Mouse (Mus musculus) CH12.LX (cell line): ENCODE measurements around the gene Uggt2. TPM values are rescaled to one million over a fixed set of nuclear protein-coding genes. Genes with fewer than 3 reads are reported as not detected.

Experiments
- DNase-seq: peaks from one replicate; pipeline ENCODE4 v3.0.0-alpha.2; 2013; ENCODE audit errors: extremely low read depth
- H3K27ac ChIP-seq: 2 replicates; pipeline ENCODE4 v1.5.1; 2012; ENCODE audit warnings: low read depth, mild to moderate bottlenecking, control low read depth, moderate library complexity; ENCODE audit not compliant: insufficient read depth
- H3K27me3 ChIP-seq: replicated peaks from 2 replicates; pipeline ENCODE3; 2012; ENCODE audit warnings: inconsistent platforms
- H3K36me3 ChIP-seq, 2 experiments: replicated peaks in 1 of 2; 2 replicates each; pipeline versions ENCODE3 to v1.6.1; 2012; ENCODE audit warnings: inconsistent platforms in 1 of 2, low read length in 1 of 2, mild to moderate bottlenecking in 1 of 2, mixed read lengths in 1 of 2, moderate library complexity in 1 of 2; ENCODE audit not compliant: control insufficient read depth in 1 of 2, insufficient read depth in 1 of 2
- H3K4me1 ChIP-seq, 2 experiments: 2 replicates each; pipeline ENCODE4 v1.6.1; 2012; ENCODE audit warnings: inconsistent platforms in 1 of 2, moderate library complexity in 1 of 2; ENCODE audit not compliant: insufficient read depth in 2 of 2, control insufficient read depth in 1 of 2
- H3K4me2 ChIP-seq: 2 replicates; pipeline ENCODE4 v1.6.1; 2012; ENCODE audit warnings: low read depth, mild to moderate bottlenecking, control low read depth; ENCODE audit not compliant: poor library complexity, insufficient read depth, severe bottlenecking
- H3K4me3 ChIP-seq, 3 experiments: fragments of 150-350 bp in 1 of 3; sonication (generic) in 1 of 3; replicated peaks in 1 of 3; 2 replicates each; pipeline versions ENCODE3 to v1.5.1; 2011 to 2012; ENCODE audit warnings: low read depth in 2 of 3, low read length in 2 of 3, mild to moderate bottlenecking in 2 of 3, moderate library complexity in 2 of 3, control low read depth in 1 of 3, improper control_type of control experiment in 1 of 3, inconsistent platforms in 1 of 3, mixed read lengths in 1 of 3; ENCODE audit not compliant: poor library complexity in 1 of 3
- H3K79me2 ChIP-seq: replicated peaks from 2 replicates; pipeline ENCODE4 v1.6.1; 2012; ENCODE audit warnings: mild to moderate bottlenecking, moderate library complexity; ENCODE audit not compliant: control insufficient read depth, poor library complexity, insufficient read depth, severe bottlenecking; ENCODE audit errors: extremely low read depth
- H3K9ac ChIP-seq: 2 replicates; pipeline ENCODE4 v1.6.1; 2012; ENCODE audit warnings: low read depth, mild to moderate bottlenecking, control low read depth, moderate library complexity; ENCODE audit not compliant: insufficient read depth
- H3K9me3 ChIP-seq: replicated peaks from 2 replicates; pipeline ENCODE3; 2012; ENCODE audit warnings: low read length, inconsistent platforms, mixed read lengths
- BHLHE40 ChIP-seq: IDR thresholded peaks from 2 replicates; pipeline ENCODE4 v1.6.1; 2011; ENCODE audit warnings: mild to moderate bottlenecking, low read depth, low read length, improper control_type of control experiment
- CTCF ChIP-seq, 2 experiments: IDR thresholded peaks in 1 of 2; conservative IDR thresholded peaks in 1 of 2; 2 replicates each; pipeline ENCODE4 v1.5.1; 2011 to 2012; ENCODE audit warnings: low read depth in 2 of 2, low read length in 2 of 2, improper control_type of control experiment in 1 of 2, inconsistent platforms in 1 of 2, mild to moderate bottlenecking in 1 of 2, moderate library complexity in 1 of 2
- EP300 ChIP-seq: IDR thresholded peaks from 2 replicates; pipeline ENCODE4 v1.6.1; 2011; ENCODE audit warnings: low read length, improper control_type of control experiment
- ETS1 ChIP-seq: conservative IDR thresholded peaks from 2 replicates; pipeline ENCODE4 v1.6.1; 2012; ENCODE audit warnings: low read depth, mild to moderate bottlenecking, inconsistent platforms, low read length, improper control_type of control experiment, moderate library complexity
- GABPA ChIP-seq: IDR thresholded peaks from 2 replicates; pipeline ENCODE4 v1.6.1; 2012; ENCODE audit warnings: low read depth, low read length, improper control_type of control experiment, inconsistent platforms; ENCODE audit not compliant: insufficient replicate concordance
- HCFC1 ChIP-seq: IDR thresholded peaks from 2 replicates; pipeline ENCODE4 v1.6.1; 2012; ENCODE audit warnings: low read depth, mild to moderate bottlenecking, inconsistent platforms, low read length, improper control_type of control experiment
- KAT2A ChIP-seq: IDR thresholded peaks from 2 replicates; pipeline ENCODE4 v1.6.1; 2012; ENCODE audit warnings: low read length, improper control_type of control experiment, inconsistent platforms; ENCODE audit not compliant: insufficient replicate concordance
- MAFK ChIP-seq: IDR thresholded peaks from 2 replicates; pipeline ENCODE4 v1.6.1; 2011; ENCODE audit warnings: low read length, improper control_type of control experiment; ENCODE audit not compliant: insufficient replicate concordance
- MAZ ChIP-seq: IDR thresholded peaks from 2 replicates; pipeline ENCODE4 v1.6.1; 2012; ENCODE audit warnings: low read depth, mild to moderate bottlenecking, inconsistent platforms, low read length, improper control_type of control experiment, moderate library complexity
- MXI1 ChIP-seq: IDR thresholded peaks from 2 replicates; pipeline ENCODE4 v1.6.1; 2011; ENCODE audit warnings: mild to moderate bottlenecking, low read depth, low read length, improper control_type of control experiment
- NELFE ChIP-seq: IDR thresholded peaks from 2 replicates; pipeline ENCODE4 v1.6.1; 2011; ENCODE audit warnings: low read depth, low read length, improper control_type of control experiment
- NRF1 ChIP-seq: IDR thresholded peaks from 2 replicates; pipeline ENCODE4 v1.6.1; 2014; ENCODE audit warnings: low read depth, mild to moderate bottlenecking, inconsistent platforms, low read length, improper control_type of control experiment, moderate library complexity
- PAX5 ChIP-seq: IDR thresholded peaks from 2 replicates; pipeline ENCODE4 v1.6.1; 2012; ENCODE audit warnings: low read length, inconsistent platforms, mixed read lengths
- POLR2A ChIP-seq: IDR thresholded peaks from 2 replicates; pipeline ENCODE4 v1.6.1; 2011; ENCODE audit warnings: low read depth, mild to moderate bottlenecking, improper control_type of control experiment, low read length
- POLR2AphosphoS2 ChIP-seq: IDR thresholded peaks from 2 replicates; pipeline ENCODE4 v1.6.1; 2011; ENCODE audit warnings: low read depth, low read length, improper control_type of control experiment
- RCOR1 ChIP-seq: conservative IDR thresholded peaks from 2 replicates; pipeline ENCODE4 v1.6.1; 2012; ENCODE audit warnings: low read depth, mild to moderate bottlenecking, inconsistent platforms, low read length, improper control_type of control experiment
- TBP ChIP-seq: conservative IDR thresholded peaks from 2 replicates; pipeline ENCODE4 v1.6.1; 2011; ENCODE audit warnings: low read depth, low read length, improper control_type of control experiment
- TCF12 ChIP-seq: IDR thresholded peaks from 2 replicates; pipeline ENCODE4 v1.6.1; 2014; ENCODE audit warnings: low read depth, mild to moderate bottlenecking, inconsistent platforms, low read length, improper control_type of control experiment
- USF1 ChIP-seq: IDR thresholded peaks from 2 replicates; pipeline ENCODE4 v1.6.1; 2014; ENCODE audit warnings: low read depth, mild to moderate bottlenecking, inconsistent platforms, low read length, improper control_type of control experiment
- ZC3H11A ChIP-seq: IDR thresholded peaks from 2 replicates; pipeline ENCODE4 v1.6.1; 2012; ENCODE audit warnings: low read depth, mild to moderate bottlenecking, inconsistent platforms, low read length, improper control_type of control experiment
- ZKSCAN1 ChIP-seq: IDR thresholded peaks from 2 replicates; pipeline ENCODE4 v1.6.1; 2012; ENCODE audit warnings: low read depth, inconsistent platforms, low read length, improper control_type of control experiment, borderline replicate concordance
- ZNF384 ChIP-seq: IDR thresholded peaks from 2 replicates; pipeline ENCODE4 v1.6.1; 2012; ENCODE audit warnings: low read depth, low read length, improper control_type of control experiment, inconsistent platforms
- dilution Hi-C: fragments of 300-500 bp; cut with MboI; formaldehyde crosslinking; loops from 2 replicates; pipeline ENCODE4 v1.14.3; 2020; ENCODE audit warnings: low sequenced_read_pairs; ENCODE audit not compliant: extremely low pct_unique_long_range_greater_than_20kb, extremely low pct_ligation_motif_present
- in situ Hi-C: fragments of 300-500 bp; cut with MboI; formaldehyde crosslinking; loops from 3 replicates; pipeline ENCODE4 v1.14.3; 2019; ENCODE audit warnings: low sequenced_read_pairs, low pct_ligation_motif_present, low pct_unique_long_range_greater_than_20kb, mixed read lengths
- polyA plus RNA-seq: library from polyadenylated mRNA; unstranded; fragments of >175 nt; gene quantifications from 2 replicates; pipeline ENCODE4 v1.2.1, GENCODE M21; 2012; ENCODE audit warnings: low read depth; ENCODE audit not compliant: insufficient read length
- total RNA-seq, 2 experiments: library from RNA; depleted of rRNA; stranded (reverse); fragments of 300-350 nt in 1 of 2; fragments of >200 nt in 1 of 2; gene quantifications; 2 replicates each; pipeline ENCODE4 v1.2.3; 2012 to 2014

Gene Uggt2
- total and polyA plus RNA-seq, 3 experiments, result 0.42 to 1.2 (median 1.0) TPM

DNA sequence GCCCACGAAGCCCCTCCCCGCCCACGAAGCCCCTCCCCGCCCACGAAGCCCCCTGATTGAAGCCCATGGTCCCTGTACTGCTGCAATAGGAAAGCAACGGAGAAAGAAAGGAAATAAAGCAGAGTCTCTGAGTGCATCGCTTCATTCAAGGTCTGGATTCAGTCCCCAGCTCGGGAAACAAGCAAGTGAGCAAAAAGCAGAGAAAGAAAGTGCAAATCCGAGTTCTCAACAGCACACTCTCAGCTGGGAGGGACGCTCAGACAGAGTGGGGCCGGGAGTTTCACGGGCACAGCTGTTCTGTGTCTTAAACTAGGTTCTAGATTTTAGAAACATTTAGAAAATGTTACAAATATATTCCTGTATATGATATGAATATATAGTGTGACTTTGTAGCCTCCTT, 24.4 kb upstream of the Uggt2 start:
- dilution Hi-C loops (no loop called here), in situ Hi-C loops (no loop called here)
- Histone ChIP-seq H3K36me3 (no peaks in the 10 kb centered on the region), H3K4me2 (no peak overlapping the region), H3K79me2 (no peaks in the 10 kb centered on the region), H3K4me3 (no peak overlapping the region), H3K9ac (no peak overlapping the region), H3K27ac (no peak overlapping the region), H3K9me3 (peaks cover 11% of the 10 kb centered on the region), H3K27me3 (no peaks in the 10 kb centered on the region), H3K4me1 (no peaks in the 10 kb centered on the region)
- no peak for DNase-seq
- TF ChIP-seq PAX5 (no peak), ZKSCAN1 (no peak), ETS1 (no peak), ZC3H11A (no peak), RCOR1 (no peak), GABPA (no peak), TCF12 (no peak), NRF1 (no peak), ZNF384 (no peak), NELFE (no peak), USF1 (no peak), HCFC1 (no peak), EP300 (no peak), MXI1 (no peak), TBP (no peak)

DNA sequence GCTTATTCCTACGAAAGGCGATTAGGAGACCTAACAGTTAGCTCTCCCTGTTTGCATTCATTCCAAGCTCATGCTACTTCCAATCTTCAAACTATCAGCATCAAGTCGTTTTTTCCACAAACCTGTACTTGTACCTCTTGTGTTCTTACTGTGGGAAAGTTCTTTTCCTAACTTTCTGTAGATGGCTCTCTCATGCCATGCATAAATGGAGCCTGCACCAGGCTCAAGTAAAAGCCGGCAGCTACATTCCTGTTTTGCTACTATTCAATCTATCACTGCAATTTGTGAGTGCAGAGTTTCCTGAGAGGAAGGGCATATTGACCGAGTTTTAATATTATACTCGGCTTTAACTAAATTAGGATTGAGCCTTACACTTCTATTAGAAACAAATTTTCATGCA, 13.3 kb upstream of the Uggt2 start:
- Histone ChIP-seq H3K27me3 (no peaks in the 10 kb centered on the region), H3K9ac (no peak overlapping the region), H3K36me3 (no peaks in the 10 kb centered on the region), H3K4me3 (no peak overlapping the region), H3K27ac (no peak overlapping the region), H3K9me3 (peaks cover 11% of the 10 kb centered on the region), H3K4me1 (no peaks in the 10 kb centered on the region), H3K4me2 (no peak overlapping the region), H3K79me2 (no peaks in the 10 kb centered on the region)
- dilution Hi-C loops (no loop called here), in situ Hi-C loops (no loop called here)
- TF ChIP-seq EP300 (no peak), TBP (no peak), POLR2A (no peak), HCFC1 (no peak), MAZ (no peak), ETS1 (no peak), KAT2A (no peak), BHLHE40 (no peak), POLR2AphosphoS2 (no peak), CTCF (conservative IDR thresholded peaks at IDR 0.05 in 1 of 2, IDR thresholded peaks at IDR 0.05 in 1 of 2; ENCODE audit: low read depth in 2 of 2, low read length in 2 of 2) (no peak), MAFK (no peak), PAX5 (no peak), ZC3H11A (no peak)
- DNase-seq, result no peak
